Mouse (Mus musculus) forebrain, embryonic 14.5 days (tissue): Measurements from ENCODE around the gene Wrap73. TPM values are rescaled to one million over a fixed set of nuclear protein-coding genes. Genes with fewer than 3 reads are reported as not detected.

Source experiments
- ATAC-seq: fragments of 200-750 bp; cut with Nextera tagmentation; 2 replicates; pipeline ENCODE4 v1.8.0; 2017; ENCODE audit warnings: mild to moderate bottlenecking, moderate library complexity
- DNase-seq: peaks from one replicate; pipeline ENCODE4 v3.0.0-alpha.2; 2015; ENCODE audit warnings: low spot score
- H3K27ac ChIP-seq: fragments of 300-500 bp; sonication (generic); 2 replicates; pipeline ENCODE4 v1.5.1; 2014; ENCODE audit warnings: low read depth, mild to moderate bottlenecking, control low read depth, low read length, moderate library complexity
- H3K27me3 ChIP-seq: fragments of 300-500 bp; sonication (generic); replicated peaks from 2 replicates; pipeline ENCODE4 v1.6.1; 2014; ENCODE audit warnings: low read length, control low read depth, mixed read lengths; ENCODE audit not compliant: control insufficient read depth, insufficient read depth
- H3K36me3 ChIP-seq: fragments of 300-500 bp; sonication (generic); 2 replicates; pipeline ENCODE4 v1.6.1; 2014; ENCODE audit warnings: low read length, control low read depth; ENCODE audit not compliant: control insufficient read depth, insufficient read depth
- H3K4me1 ChIP-seq: fragments of 300-500 bp; sonication (generic); 2 replicates; pipeline ENCODE4 v1.6.1; 2014; ENCODE audit warnings: antibody characterized with exemption, low read length, control low read depth; ENCODE audit not compliant: control insufficient read depth, insufficient read depth
- H3K4me2 ChIP-seq: fragments of 300-500 bp; sonication (generic); 2 replicates; pipeline ENCODE4 v1.6.1; 2014; ENCODE audit warnings: mild to moderate bottlenecking, control low read depth, low read length
- H3K4me3 ChIP-seq: fragments of 300-500 bp; sonication (generic); 2 replicates; pipeline ENCODE4 v1.5.1; 2014; ENCODE audit warnings: low read depth, low read length, control low read depth
- H3K9ac ChIP-seq: fragments of 300-500 bp; sonication (generic); 2 replicates; pipeline ENCODE4 v1.6.1; 2014; ENCODE audit warnings: mild to moderate bottlenecking, low read length, control low read depth, moderate library complexity
- H3K9me3 ChIP-seq: fragments of 300-500 bp; sonication (generic); replicated peaks from 2 replicates; pipeline ENCODE4 v1.6.1; 2016; ENCODE audit warnings: low read length, control low read depth, mixed read lengths; ENCODE audit not compliant: control insufficient read depth
- WGBS: fragments of 180-500 bp; shearing (Covaris S2); extraction: QIAGEN DNeasy Blood & Tissue Kit; methylation state at CpG from one replicate; pipeline ENCODE4 v1.1.7; 2014; 5-methylcytosine and 5-hydroxymethylcytosine counted together
- polyA plus RNA-seq: library from polyadenylated mRNA; unstranded; fragments of >200 nt; fragmentation: Nextera tagmentation; extraction: Ambion mirVana; gene quantifications from 2 replicates; pipeline ENCODE4 v1.2.1, GENCODE M21; 2014

The Wrap73 gene
- 64.2 and 69.7 TPM in 2 replicates for polyA plus RNA-seq

GRCm38 (mm10) chr4:154142211-154143040 is at the start of gene Wrap73:
Gene Wrap73 (plus strand): TSS chr4:154142372.
- DNase-seq (peak; percentile 96), ATAC-seq (peak; percentile 96)
- peak within 1 kb of the TSS; percentile 58; the same call in 1 of the 2 replicates for H3K27ac ChIP-seq
- H3K4me1 ChIP-seq: peaks cover 12% of the 10 kb centered on the region
- H3K9ac ChIP-seq: peak within 1 kb of the TSS; percentile 79
- peak within 1 kb of the TSS; percentile 83 for H3K4me2 ChIP-seq
- H3K9me3 ChIP-seq: no peaks in the 10 kb centered on the region
- H3K4me3 ChIP-seq: peak within 1 kb of the TSS; percentile 76
- 2% methylated on average over 49 of the region's 49 CpGs for WGBS
- peaks cover 16% of the 10 kb centered on the region for H3K36me3 ChIP-seq
- H3K27me3 ChIP-seq: peaks cover 39% of the 10 kb centered on the region

GRCm38 (mm10) chr4:154093210-154093609 is 49.0 kb upstream of the Wrap73 start:
- Histone ChIP-seq H3K9ac (no peak overlapping the region), H3K27me3 (no peaks in the 10 kb centered on the region), H3K4me2 (no peak overlapping the region), H3K4me1 (no peaks in the 10 kb centered on the region), H3K36me3 (no peaks in the 10 kb centered on the region), H3K9me3 (no peaks in the 10 kb centered on the region), H3K27ac (no peak overlapping the region), H3K4me3 (no peak overlapping the region)
- 25% methylated on average over 9 of the region's 9 CpGs for WGBS
- DNase-seq (no peak), ATAC-seq (no peak)

DNA sequence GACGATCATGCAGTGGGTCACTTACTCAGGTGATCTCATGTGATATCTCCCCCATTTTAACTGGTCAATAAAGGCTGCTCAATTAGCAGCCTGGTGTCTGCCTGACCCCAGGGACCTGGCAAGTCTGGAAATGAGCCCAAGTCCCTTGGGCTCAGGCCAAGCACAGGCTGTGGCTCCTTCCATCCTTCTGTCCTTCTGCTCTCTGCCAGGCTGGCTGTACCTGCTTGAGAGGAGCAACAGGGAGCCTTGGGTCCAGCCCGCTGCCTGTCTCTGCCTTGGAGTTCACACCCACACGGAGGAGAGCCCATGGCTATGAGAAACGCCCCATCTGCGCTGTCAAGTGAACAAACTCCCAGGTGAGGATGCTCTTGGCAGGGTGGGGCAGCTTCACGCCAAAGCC is 46.1 kb upstream of the Wrap73 start:
- H3K27ac ChIP-seq: no peak overlapping the region
- H3K27me3 ChIP-seq: no peaks in the 10 kb centered on the region
- H3K9ac ChIP-seq: no peak overlapping the region
- H3K4me3 ChIP-seq: no peak overlapping the region
- H3K4me1 ChIP-seq: no peaks in the 10 kb centered on the region
- H3K9me3 ChIP-seq: no peaks in the 10 kb centered on the region
- DNase-seq (no peak), ATAC-seq (no peak)
- no peaks in the 10 kb centered on the region for H3K36me3 ChIP-seq
- 27% methylated on average over 6 of the region's 6 CpGs for WGBS
- H3K4me2 ChIP-seq: no peak overlapping the region

DNA sequence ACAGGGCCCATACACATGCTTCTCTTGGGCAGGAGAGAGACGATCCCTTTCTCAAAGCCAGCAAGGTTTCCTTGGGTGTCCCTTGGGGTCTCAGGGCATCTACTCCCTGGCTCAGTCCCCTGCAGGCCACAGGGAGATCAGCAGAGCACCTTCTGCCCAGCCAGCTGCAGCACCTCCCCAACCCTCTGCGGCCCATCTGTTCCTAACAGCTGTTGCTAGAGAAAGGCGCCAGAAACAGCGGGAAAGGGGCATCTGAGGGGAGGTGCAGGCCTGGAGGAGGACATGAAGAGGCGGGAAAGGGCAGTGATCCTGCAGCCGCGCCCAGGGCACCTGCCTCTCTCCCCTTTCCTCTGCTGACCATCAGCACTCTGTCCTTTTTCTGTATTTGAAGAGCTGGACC is 42.8 kb upstream of the Wrap73 start:
- no peaks in the 10 kb centered on the region for H3K9me3 ChIP-seq
- no peak overlapping the region for H3K9ac ChIP-seq
- H3K27ac ChIP-seq: no peak overlapping the region
- H3K4me1 ChIP-seq: no peaks in the 10 kb centered on the region
- no peaks in the 10 kb centered on the region for H3K27me3 ChIP-seq
- H3K4me3 ChIP-seq: no peak overlapping the region
- ATAC-seq (no peak), DNase-seq (no peak)
- H3K4me2 ChIP-seq: no peak overlapping the region
- 65% methylated on average over 7 of the region's 7 CpGs for WGBS
- H3K36me3 ChIP-seq: no peaks in the 10 kb centered on the region

GRCm38 (mm10) chr4:154103386-154103785 is 38.8 kb upstream of the Wrap73 start:
- H3K27ac ChIP-seq: no peak overlapping the region
- no peaks in the 10 kb centered on the region; the same call in 1 of the 2 replicates for H3K4me1 ChIP-seq
- no peaks in the 10 kb centered on the region for H3K27me3 ChIP-seq
- no peaks in the 10 kb centered on the region for H3K36me3 ChIP-seq
- H3K9ac ChIP-seq: no peak overlapping the region
- no peak overlapping the region for H3K4me3 ChIP-seq
- H3K9me3 ChIP-seq: no peaks in the 10 kb centered on the region
- no peak overlapping the region for H3K4me2 ChIP-seq
- 77% methylated on average over 8 of the region's 8 CpGs for WGBS
- DNase-seq: no peak
- no peak for ATAC-seq

- Histone ChIP-seq H3K4me2 (no peak overlapping the region), H3K9ac (no peak overlapping the region), H3K4me1 (no peaks in the 10 kb centered on the region; the same call in 1 of the 2 replicates), H3K27ac (no peak overlapping the region), H3K27me3 (no peaks in the 10 kb centered on the region), H3K4me3 (no peak overlapping the region), H3K36me3 (no peaks in the 10 kb centered on the region), H3K9me3 (no peaks in the 10 kb centered on the region)
- no peak for DNase-seq
- ATAC-seq: no peak
- 92% methylated on average over 10 of the region's 10 CpGs for WGBS
Measured at GRCm38 (mm10) chr4:154103912-154104311, 38.3 kb upstream of the Wrap73 start.

- ATAC-seq (peak; percentile 63), DNase-seq (peak; percentile 70)
- Histone ChIP-seq H3K4me1 (no peaks in the 10 kb centered on the region; the same call in 1 of the 2 replicates), H3K36me3 (no peaks in the 10 kb centered on the region), H3K9me3 (no peaks in the 10 kb centered on the region), H3K4me2 (peak overlapping the region; percentile 29), H3K9ac (no peak overlapping the region), H3K27ac (no peak overlapping the region), H3K4me3 (no peak overlapping the region), H3K27me3 (no peaks in the 10 kb centered on the region)
- WGBS: 26% methylated on average over 20 of the region's 20 CpGs
Measured at GRCm38 (mm10) chr4:154105381-154106001, 36.7 kb upstream of the Wrap73 start.

DNA sequence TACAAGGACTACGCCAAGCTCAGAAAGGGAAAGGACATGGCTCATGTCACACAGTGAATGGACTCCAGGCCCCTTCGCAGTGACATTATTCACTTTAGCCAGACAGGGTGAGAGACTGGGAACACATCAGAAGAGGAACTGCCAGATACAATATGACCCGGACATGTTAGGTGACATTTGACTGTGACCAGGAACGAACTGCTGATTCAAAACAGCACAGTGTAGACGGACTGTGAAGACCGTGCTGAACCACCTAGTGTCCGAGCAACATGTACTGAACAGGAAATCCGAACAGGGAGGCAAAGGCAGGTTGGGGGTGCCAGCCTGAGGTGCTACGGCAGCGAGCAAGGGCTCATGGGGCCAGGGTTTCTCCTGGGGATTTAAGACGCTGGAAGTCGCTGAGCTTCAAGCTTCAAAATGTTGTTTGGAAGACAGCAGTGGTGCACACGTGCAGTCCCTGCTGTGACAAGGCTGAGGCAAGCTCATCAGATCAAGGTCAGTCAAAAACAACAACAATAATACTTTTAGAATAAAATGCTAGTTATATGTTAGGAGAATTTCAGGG is 35.6 kb upstream of the Wrap73 start:
- DNase-seq (no peak), ATAC-seq (no peak)
- H3K4me2 ChIP-seq: no peak overlapping the region
- H3K4me1 ChIP-seq: no peaks in the 10 kb centered on the region; the same call in 1 of the 2 replicates
- no peak overlapping the region for H3K9ac ChIP-seq
- WGBS: 77% methylated on average over 13 of the region's 13 CpGs
- H3K4me3 ChIP-seq: no peak overlapping the region
- H3K9me3 ChIP-seq: no peaks in the 10 kb centered on the region
- H3K36me3 ChIP-seq: no peaks in the 10 kb centered on the region
- H3K27ac ChIP-seq: no peak overlapping the region
- no peaks in the 10 kb centered on the region for H3K27me3 ChIP-seq
